Mouse (Mus musculus): ENCODE measurements around the gene Wtap. TPM values are rescaled to one million over a fixed set of nuclear protein-coding genes. Genes with fewer than 3 reads are reported as not detected.
"Not testable (repeated sequence)": the region's sequence is repeated elsewhere in the genome, so short reads cannot be mapped to it uniquely, and the experiment has no call there.

Wtap gene
- 143 and 150 TPM in 2 replicates for polyA plus RNA-seq (2015; fragmentation: Nextera tagmentation; extraction: Ambion mirVana)

DNA sequence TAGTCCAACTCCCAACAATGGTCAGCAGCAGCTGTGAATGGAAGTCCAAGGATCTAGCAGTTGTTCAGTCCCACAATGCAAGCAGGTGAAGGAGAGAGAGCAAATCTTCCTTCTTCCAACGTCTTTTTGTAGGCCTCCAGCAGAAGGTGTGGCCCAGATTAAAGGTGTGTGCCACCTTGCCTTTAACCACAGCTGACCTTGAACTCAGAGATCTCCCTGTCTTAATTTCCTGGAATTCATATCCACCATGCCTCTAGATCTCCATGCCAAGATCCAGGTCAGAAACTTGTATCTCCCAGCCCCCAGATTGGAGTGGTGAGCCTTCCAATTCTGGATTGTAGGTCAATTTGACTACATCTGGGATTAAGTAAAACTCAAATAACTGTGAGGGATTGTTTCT, at the start of gene Wtap:
Gene Wtap, minus strand, starts transcription at position 101 of the 400 bp plus-strand sequence.
- peaks cover 7% of the 10 kb centered on the region; the same call in 1 of the 2 replicates for H3K4me1 ChIP-seq (replicated peaks; ENCODE audit: insufficient read depth, low read length)
- H3K9ac ChIP-seq (ENCODE audit: low read depth, low read length), result peak within 1 kb of the TSS; percentile 100
- no peaks in the 10 kb centered on the region for H3K9me3 ChIP-seq (replicated peaks; ENCODE audit: low read length)
- no peaks in the 10 kb centered on the region for H3K27me3 ChIP-seq (ENCODE audit: insufficient read depth, low read length)
- no peaks in the 10 kb centered on the region for H3K36me3 ChIP-seq (ENCODE audit: insufficient read depth, low read length)
- ATAC-seq (replicated peaks; ENCODE audit: low FRiP score, low read depth) (no peak), DNase-seq (ENCODE audit: low spot score) (no peak)
- WGBS, result 83% methylated on average over 1 of the region's 1 CpGs
- peak within 1 kb of the TSS; percentile 95 for H3K4me3 ChIP-seq (replicated peaks; ENCODE audit: low read depth, low read length)
- no peak for TF ChIP-seq CTCF (IDR thresholded peaks at IDR 0.05; ENCODE audit: low read depth)
- peak within 1 kb of the TSS; percentile 100 for H3K27ac ChIP-seq
- H3K4me2 ChIP-seq (ENCODE audit: low read length), result peak within 1 kb of the TSS; percentile 86

DNA sequence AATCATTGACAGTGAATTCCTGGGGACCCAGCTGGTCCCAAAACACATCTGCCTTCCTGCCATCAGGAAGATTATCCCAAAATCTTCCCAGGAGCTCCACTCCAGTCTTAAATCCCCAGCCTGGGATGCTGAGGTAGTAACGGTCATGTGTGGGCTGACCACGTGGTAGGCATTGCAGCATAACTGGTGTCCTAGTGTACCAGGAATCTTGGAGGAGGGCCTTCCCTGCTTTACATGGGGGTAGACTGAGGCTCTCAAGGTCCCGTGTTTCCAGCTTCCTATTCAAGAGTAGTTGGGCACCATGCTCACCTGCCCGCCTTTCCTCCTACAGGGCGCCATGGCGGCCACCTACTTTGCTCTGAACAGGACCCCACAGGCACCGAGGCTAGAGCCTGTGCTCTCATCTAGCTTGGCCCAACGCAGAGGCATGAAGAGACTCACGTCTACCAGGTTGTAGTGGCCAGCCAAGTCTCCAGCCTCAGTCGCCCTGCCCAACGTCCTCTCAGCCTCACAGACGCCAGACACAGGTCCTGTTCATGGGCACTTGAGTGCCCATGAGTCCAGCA, 42.7 kb upstream of the Wtap start:
- not testable (repeated sequence) for ATAC-seq (replicated peaks; ENCODE audit: low FRiP score, low read depth); H3K4me3 ChIP-seq (replicated peaks; ENCODE audit: low read depth, low read length); H3K9me3 ChIP-seq (replicated peaks; ENCODE audit: low read length); H3K27me3 ChIP-seq (ENCODE audit: insufficient read depth, low read length); DNase-seq (ENCODE audit: low spot score); H3K4me2 ChIP-seq (ENCODE audit: low read length); H3K27ac ChIP-seq; H3K36me3 ChIP-seq (ENCODE audit: insufficient read depth, low read length); H3K4me1 ChIP-seq (replicated peaks; ENCODE audit: insufficient read depth, low read length); H3K9ac ChIP-seq (ENCODE audit: low read depth, low read length)
- 80% methylated on average over 3 of the region's 12 CpGs for WGBS

DNA sequence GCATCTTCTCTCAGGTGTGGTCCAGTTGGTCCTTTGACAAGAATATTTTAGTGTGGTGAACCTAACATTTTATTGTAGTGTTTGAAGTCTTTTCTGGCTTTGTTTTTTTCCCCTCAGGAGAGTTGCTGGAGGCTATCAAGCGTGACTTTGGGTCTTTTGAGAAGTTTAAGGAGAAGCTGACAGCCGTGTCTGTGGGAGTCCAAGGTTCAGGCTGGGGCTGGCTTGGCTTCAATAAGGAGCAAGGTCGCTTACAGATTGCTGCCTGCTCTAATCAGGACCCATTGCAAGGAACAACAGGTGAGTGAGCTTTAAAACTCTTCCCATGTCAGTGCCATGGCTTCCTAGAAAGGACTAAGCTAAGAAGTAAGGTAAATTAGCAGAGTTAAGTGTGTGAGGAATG, 19.3 kb upstream of the Wtap start:
- DNase-seq (ENCODE audit: low spot score), result no peak
- TF ChIP-seq CTCF (IDR thresholded peaks at IDR 0.05; ENCODE audit: low read depth), result no peak
- no peak overlapping the region for H3K9ac ChIP-seq (ENCODE audit: low read depth, low read length)
- H3K4me3 ChIP-seq (replicated peaks; ENCODE audit: low read depth, low read length), result no peak overlapping the region
- no peaks in the 10 kb centered on the region for H3K9me3 ChIP-seq (replicated peaks; ENCODE audit: low read length)
- WGBS, result 41% methylated on average over 3 of the region's 3 CpGs
- no peaks in the 10 kb centered on the region for H3K27me3 ChIP-seq (ENCODE audit: insufficient read depth, low read length)
- no peak overlapping the region for H3K4me2 ChIP-seq (ENCODE audit: low read length)
- peaks cover 26% of the 10 kb centered on the region for H3K36me3 ChIP-seq (ENCODE audit: insufficient read depth, low read length)
- no peak overlapping the region for H3K27ac ChIP-seq
- H3K4me1 ChIP-seq (replicated peaks; ENCODE audit: insufficient read depth, low read length), result peaks cover 5% of the 10 kb centered on the region; the same call in 1 of the 2 replicates
- ATAC-seq (replicated peaks; ENCODE audit: low FRiP score, low read depth), result no peak

DNA sequence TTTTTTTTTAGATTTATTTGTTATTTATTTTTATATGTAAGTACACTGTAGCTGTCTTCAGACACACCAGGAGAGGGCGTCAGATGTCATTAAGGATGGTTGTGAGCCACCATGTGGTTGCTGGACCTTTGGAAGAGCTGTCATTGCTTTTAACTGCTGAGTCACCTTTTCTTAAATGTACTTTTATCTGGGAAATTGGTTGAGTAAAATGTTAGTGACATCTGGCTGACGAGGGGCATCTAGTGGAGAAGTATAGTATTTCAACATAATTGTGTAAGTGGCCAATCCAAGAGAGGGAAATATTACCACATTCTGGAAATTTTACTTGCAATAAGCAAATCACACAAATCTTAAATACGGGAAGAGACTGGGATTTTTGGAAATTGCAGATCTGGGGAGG, 15.9 kb upstream of the Wtap start:
- WGBS, result 26% methylated on average over 3 of the region's 3 CpGs
- H3K27ac ChIP-seq, result no peak overlapping the region
- peaks cover 5% of the 10 kb centered on the region; the same call in 1 of the 2 replicates for H3K4me1 ChIP-seq (replicated peaks; ENCODE audit: insufficient read depth, low read length)
- ATAC-seq (replicated peaks; ENCODE audit: low FRiP score, low read depth), result no peak
- H3K9ac ChIP-seq (ENCODE audit: low read depth, low read length), result no peak overlapping the region
- no peaks in the 10 kb centered on the region for H3K9me3 ChIP-seq (replicated peaks; ENCODE audit: low read length)
- no peak overlapping the region for H3K4me2 ChIP-seq (ENCODE audit: low read length)
- no peaks in the 10 kb centered on the region for H3K27me3 ChIP-seq (ENCODE audit: insufficient read depth, low read length)
- H3K36me3 ChIP-seq (ENCODE audit: insufficient read depth, low read length), result peaks cover 21% of the 10 kb centered on the region; the same call in 1 of the 2 replicates
- no peak overlapping the region for H3K4me3 ChIP-seq (replicated peaks; ENCODE audit: low read depth, low read length)
- TF ChIP-seq CTCF (IDR thresholded peaks at IDR 0.05; ENCODE audit: low read depth), result peak; percentile 75
- peak; percentile 94 for DNase-seq (ENCODE audit: low spot score)

DNA sequence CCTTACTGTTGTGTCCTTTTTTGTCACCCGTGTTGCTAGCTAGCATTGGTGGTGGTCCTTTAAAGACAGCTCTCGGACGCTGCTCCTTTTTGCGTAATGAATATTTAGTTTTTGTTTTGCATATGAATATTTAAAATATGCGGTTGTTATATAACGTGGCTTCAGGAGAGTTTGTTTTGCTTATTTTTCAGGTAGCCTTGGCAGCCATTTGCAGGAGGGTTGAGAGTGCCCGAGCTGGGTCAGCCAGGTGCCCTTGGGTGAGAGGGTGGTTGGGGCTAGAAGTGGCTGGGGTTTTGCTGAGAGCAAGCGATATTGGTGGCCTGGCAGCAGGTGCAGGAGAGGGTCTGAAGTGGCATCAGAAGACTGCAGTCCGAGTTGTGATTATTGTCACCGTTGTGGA, 14.6 kb upstream of the Wtap start:
- DNase-seq (ENCODE audit: low spot score), result no peak
- Histone ChIP-seq H3K4me3 (replicated peaks; ENCODE audit: low read depth, low read length) (peak overlapping the region; percentile 81), H3K36me3 (ENCODE audit: insufficient read depth, low read length) (peaks cover 10% of the 10 kb centered on the region; the same call in 1 of the 2 replicates), H3K27me3 (ENCODE audit: insufficient read depth, low read length) (no peaks in the 10 kb centered on the region), H3K27ac (peak overlapping the region; percentile 93), H3K4me2 (ENCODE audit: low read length) (peak overlapping the region; percentile 79), H3K9me3 (replicated peaks; ENCODE audit: low read length) (no peaks in the 10 kb centered on the region), H3K4me1 (replicated peaks; ENCODE audit: insufficient read depth, low read length) (peaks cover 5% of the 10 kb centered on the region; the same call in 1 of the 2 replicates), H3K9ac (ENCODE audit: low read depth, low read length) (peak overlapping the region; percentile 77)
- 2% methylated on average over 10 of the region's 10 CpGs for WGBS
- no peak for ATAC-seq (replicated peaks; ENCODE audit: low FRiP score, low read depth)
- no peak for TF ChIP-seq CTCF (IDR thresholded peaks at IDR 0.05; ENCODE audit: low read depth)

DNA sequence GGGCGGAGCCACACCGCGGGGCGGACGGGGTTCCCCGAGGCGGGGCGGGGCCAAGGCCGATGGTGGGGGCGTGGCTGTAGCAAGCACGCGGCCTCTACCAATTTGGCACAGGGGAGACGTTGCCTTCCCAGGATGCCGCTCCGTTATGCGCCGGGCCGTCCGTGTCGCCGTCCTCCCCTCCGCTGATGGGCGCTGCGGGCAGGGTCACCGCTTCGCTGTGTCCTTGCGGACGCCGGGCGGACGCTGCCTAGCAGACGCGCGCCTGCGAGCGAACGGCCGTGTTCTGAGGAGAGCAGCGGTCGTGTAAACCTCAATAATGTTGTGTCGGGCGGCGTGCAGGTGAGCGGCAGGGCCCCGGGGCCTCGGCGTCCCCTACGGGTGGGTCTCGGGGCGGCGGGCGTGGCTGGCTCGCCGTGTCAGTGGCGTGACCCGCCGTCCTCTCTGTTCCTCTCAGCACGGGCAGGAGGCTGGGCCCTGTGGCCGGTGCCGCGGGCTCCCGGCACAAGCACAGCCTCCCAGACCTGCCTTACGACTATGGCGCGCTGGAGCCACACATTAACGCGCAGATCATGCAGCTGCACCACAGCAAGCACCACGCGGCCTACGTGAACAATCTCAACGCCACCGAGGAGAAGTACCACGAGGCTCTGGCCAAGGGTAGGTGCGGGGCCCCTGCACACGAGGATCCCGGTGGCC, 13.9 kb upstream of the Wtap start:
- Histone ChIP-seq H3K27me3 (ENCODE audit: insufficient read depth, low read length) (no peaks in the 10 kb centered on the region), H3K4me3 (replicated peaks; ENCODE audit: low read depth, low read length) (peak overlapping the region; percentile 81), H3K9me3 (replicated peaks; ENCODE audit: low read length) (no peaks in the 10 kb centered on the region), H3K9ac (ENCODE audit: low read depth, low read length) (peak overlapping the region; percentile 77), H3K36me3 (ENCODE audit: insufficient read depth, low read length) (peaks cover 7% of the 10 kb centered on the region; the same call in 1 of the 2 replicates), H3K4me2 (ENCODE audit: low read length) (peak overlapping the region; percentile 79), H3K27ac (peak overlapping the region; percentile 93), H3K4me1 (replicated peaks; ENCODE audit: insufficient read depth, low read length) (peaks cover 5% of the 10 kb centered on the region; the same call in 1 of the 2 replicates)
- DNase-seq (ENCODE audit: low spot score) (peak; percentile 99), ATAC-seq (replicated peaks; ENCODE audit: low FRiP score, low read depth) (peak; percentile 98)
- under 1% methylated on average over 66 of the region's 76 CpGs for WGBS
- peak; percentile 26; the same call in 1 of the 2 replicates for TF ChIP-seq CTCF (IDR thresholded peaks at IDR 0.05; ENCODE audit: low read depth)
